Mouse (Mus musculus) olfactory bulb, adult 2 months (tissue): ENCODE results near the gene Cpeb1.

Source experiments
- CTCF ChIP-seq: fragments of 200-500 bp; IDR thresholded peaks from 2 replicates; pipeline ENCODE4 v1.5.1; 2012; ENCODE audit warnings: low read depth, mild to moderate bottlenecking, low read length, moderate library complexity; ENCODE audit not compliant: insufficient read depth
- POLR2A ChIP-seq: fragments of 200-500 bp; IDR thresholded peaks from 2 replicates; pipeline ENCODE4 v1.6.1; 2012; ENCODE audit warnings: mild to moderate bottlenecking, low read depth, low read length, moderate library complexity; ENCODE audit not compliant: insufficient read depth

GRCm38 (mm10) chr7:81351826-81352225 is 103.4 kb downstream of the Cpeb1 start:
- no peak for TF ChIP-seq POLR2A
- TF ChIP-seq CTCF = no peak
